Mouse (Mus musculus) cerebellum, adult 2 months (tissue): ENCODE data around the gene Mrpl23. TPM values are rescaled to one million over a fixed set of nuclear protein-coding genes. Genes with fewer than 3 reads are reported as not detected.

Experiments used
- DNase-seq, 2 experiments: peaks; one replicate each; pipeline ENCODE4 v3.0.0; 2021
- H3K27ac ChIP-seq: fragments of 200-500 bp; 2 replicates; pipeline ENCODE4 v1.5.1; 2012; ENCODE audit warnings: low read length, control low read depth, inconsistent platforms; ENCODE audit not compliant: insufficient read depth
- H3K27me3 ChIP-seq: fragments of 200-500 bp; 2 replicates; pipeline ENCODE4 v1.6.1; 2012; ENCODE audit warnings: inconsistent platforms, mild to moderate bottlenecking, low read length, moderate library complexity; ENCODE audit not compliant: control insufficient read depth, insufficient read depth
- H3K4me1 ChIP-seq: fragments of 200-500 bp; 2 replicates; pipeline ENCODE4 v1.6.1; 2011; ENCODE audit warnings: low read length; ENCODE audit not compliant: control insufficient read depth, insufficient read depth
- H3K4me3 ChIP-seq: fragments of 200-500 bp; replicated peaks from 2 replicates; pipeline ENCODE3; 2011; ENCODE audit warnings: mild to moderate bottlenecking, low read depth, low read length, control low read depth; ENCODE audit not compliant: insufficient read depth
- CTCF ChIP-seq: fragments of 200-500 bp; IDR thresholded peaks from 2 replicates; pipeline ENCODE4 v1.5.1; 2011; ENCODE audit warnings: low read depth, mild to moderate bottlenecking, control low read depth, low read length, moderate library complexity, borderline replicate concordance; ENCODE audit not compliant: insufficient read depth
- POLR2A ChIP-seq: fragments of 200-500 bp; IDR thresholded peaks from 2 replicates; pipeline ENCODE4 v1.6.1; 2011; ENCODE audit warnings: low read length, control low read depth, borderline replicate concordance; ENCODE audit not compliant: insufficient read depth
- WGBS: fragments of 180-500 bp; shearing (Covaris S2); methylation state at CpG from one replicate; pipeline ENCODE4 v1.1.7; 2018; 5-methylcytosine and 5-hydroxymethylcytosine counted together
- polyA plus RNA-seq: library from polyadenylated mRNA; depleted of rRNA; stranded (reverse); fragments of >200 nt; gene quantifications from 2 replicates; pipeline ENCODE4 v1.2.3, GENCODE M21; 2012

The Mrpl23 gene
- polyA plus RNA-seq, 1 experiment, result 87.2 TPM

DNA sequence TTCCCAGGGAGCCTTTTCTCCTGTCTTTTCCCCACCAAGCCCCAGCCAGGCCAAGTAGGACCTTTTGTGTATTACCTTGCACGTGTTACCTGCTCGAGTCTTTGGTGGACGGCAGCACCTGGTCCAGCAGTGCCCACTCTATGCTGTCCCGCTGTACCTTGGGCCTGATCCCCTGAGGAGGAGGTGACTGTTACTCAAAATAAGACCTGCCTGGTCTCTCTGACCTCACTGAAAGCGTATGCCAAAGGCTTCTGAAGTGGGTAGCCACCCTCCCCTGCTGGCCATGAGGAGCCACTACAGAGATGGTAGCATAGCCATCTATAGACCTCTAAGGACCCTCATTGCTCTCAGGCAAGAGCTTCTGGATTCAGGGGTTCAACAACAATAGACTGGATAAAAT is 35.7 kb upstream of the Mrpl23 start:
- Histone ChIP-seq H3K4me3 (no peak overlapping the region), H3K27me3 (no peaks in the 10 kb centered on the region), H3K4me1 (no peaks in the 10 kb centered on the region), H3K27ac (no peak overlapping the region)
- WGBS, result 90% methylated on average over 5 of the region's 5 CpGs
- no peak for DNase-seq
- no peak for TF ChIP-seq POLR2A
- peak; percentile 19; the same call in 1 of the 2 replicates for TF ChIP-seq CTCF

DNA sequence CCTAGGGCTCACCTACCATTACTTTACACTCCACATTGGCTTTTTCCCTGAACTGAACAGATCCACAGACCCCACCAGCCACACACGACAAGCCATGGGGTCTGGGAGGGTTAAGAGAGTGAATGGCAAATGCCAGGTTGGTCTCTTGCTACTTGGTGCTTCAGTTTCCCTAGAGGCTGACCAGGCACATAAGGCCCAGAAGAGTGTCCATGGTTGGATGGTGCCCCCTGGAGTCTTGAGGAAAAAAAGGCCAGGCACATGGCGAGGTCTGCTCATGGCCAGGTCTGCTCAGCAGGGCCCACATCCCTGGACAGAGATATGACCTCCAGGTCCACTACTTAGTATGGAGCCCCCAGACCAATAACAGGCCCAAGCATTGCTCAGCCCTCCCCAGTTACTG is 34.7 kb upstream of the Mrpl23 start:
- WGBS, result 84% methylated on average over 2 of the region's 2 CpGs
- no peak overlapping the region for H3K4me3 ChIP-seq
- H3K27ac ChIP-seq, result no peak overlapping the region
- TF ChIP-seq CTCF (peak; percentile 74), POLR2A (no peak)
- no peaks in the 10 kb centered on the region for H3K4me1 ChIP-seq
- no peaks in the 10 kb centered on the region for H3K27me3 ChIP-seq
- peak; percentile 53 to 59 for DNase-seq

- H3K27me3 ChIP-seq, result no peaks in the 10 kb centered on the region
- no peak for TF ChIP-seq CTCF
- no peak within 1 kb of the TSS for H3K4me3 ChIP-seq
- H3K4me1 ChIP-seq, result no peaks in the 10 kb centered on the region
- H3K27ac ChIP-seq, result no peak within 1 kb of the TSS
- no peak for DNase-seq
- WGBS, result 89% methylated on average over 2 of the region's 2 CpGs
Measured at GRCm38 (mm10) chr7:142498575-142498974, 33.9 kb upstream of the Mrpl23 start, which contains the start of gene Tnnt3. Gene Tnnt3 (plus strand): TSS chr7:142498836.

DNA sequence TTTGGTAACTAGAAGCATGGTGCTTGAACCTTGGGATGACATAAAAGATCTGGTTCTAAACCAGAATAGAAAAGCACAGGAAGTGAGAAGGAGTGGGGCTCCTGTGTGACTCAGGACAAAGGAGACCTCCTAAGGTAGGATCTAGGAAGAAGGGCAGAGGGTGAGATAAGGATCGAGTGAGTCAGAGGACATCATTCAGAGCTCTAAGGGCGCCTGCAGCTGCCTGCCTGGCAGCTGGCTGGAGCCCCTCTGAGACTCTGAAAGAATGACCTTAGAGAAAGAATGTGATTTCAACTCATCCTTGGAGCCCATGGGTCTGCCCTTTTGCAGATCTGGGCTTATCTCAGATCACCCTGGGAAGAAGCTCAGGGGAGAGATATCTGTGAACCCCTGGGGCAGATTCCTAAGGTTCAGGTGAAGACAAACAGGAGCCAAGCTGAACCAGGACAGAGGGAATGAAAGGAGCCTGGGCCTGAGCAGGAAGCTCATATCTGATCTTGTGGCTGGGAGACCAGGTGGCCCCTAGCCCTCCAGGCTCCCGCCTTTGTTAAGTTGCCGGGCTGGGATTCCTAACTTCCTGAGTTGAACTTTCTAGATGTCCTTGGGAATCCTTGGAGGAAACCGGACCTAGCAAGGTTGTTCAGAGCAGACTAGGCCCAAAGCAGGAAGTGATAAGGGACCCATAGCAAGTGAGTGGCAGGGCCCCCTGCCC is 33.3 kb upstream of the Mrpl23 start:
- TF ChIP-seq CTCF (no peak), POLR2A (no peak)
- DNase-seq, result no peak
- 89% methylated on average over 5 of the region's 5 CpGs for WGBS

DNA sequence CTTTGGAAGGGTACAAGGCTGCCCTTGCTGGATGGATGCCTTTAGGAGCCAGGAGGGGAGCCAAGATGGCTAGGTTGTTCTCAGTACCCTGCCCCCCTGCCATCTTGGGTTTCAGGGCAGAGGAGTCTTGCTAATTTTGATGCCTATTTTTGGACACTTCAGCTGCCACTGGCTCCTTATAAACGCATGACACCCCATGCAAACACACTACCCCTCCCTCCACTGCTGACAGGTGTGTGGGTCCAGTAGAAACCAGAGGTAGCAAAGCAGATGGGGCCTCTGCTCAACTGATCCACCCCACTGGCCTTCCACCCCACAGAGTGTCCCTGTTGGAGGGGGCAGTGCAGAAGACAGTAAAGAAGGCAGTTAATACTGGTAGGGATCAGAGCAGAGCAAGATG is 32.5 kb upstream of the Mrpl23 start:
- TF ChIP-seq POLR2A (no peak), CTCF (no peak)
- Histone ChIP-seq H3K27me3 (no peaks in the 10 kb centered on the region), H3K4me1 (no peaks in the 10 kb centered on the region), H3K4me3 (no peak overlapping the region), H3K27ac (no peak overlapping the region)
- WGBS, result 56% methylated on average over 1 of the region's 1 CpGs
- no peak for DNase-seq

More for the DNA sequence above, 33.3 kb upstream of the Mrpl23 start:
- Histone ChIP-seq H3K4me3 (no peak overlapping the region), H3K27ac (no peak overlapping the region), H3K4me1 (no peaks in the 10 kb centered on the region), H3K27me3 (no peaks in the 10 kb centered on the region)

DNA sequence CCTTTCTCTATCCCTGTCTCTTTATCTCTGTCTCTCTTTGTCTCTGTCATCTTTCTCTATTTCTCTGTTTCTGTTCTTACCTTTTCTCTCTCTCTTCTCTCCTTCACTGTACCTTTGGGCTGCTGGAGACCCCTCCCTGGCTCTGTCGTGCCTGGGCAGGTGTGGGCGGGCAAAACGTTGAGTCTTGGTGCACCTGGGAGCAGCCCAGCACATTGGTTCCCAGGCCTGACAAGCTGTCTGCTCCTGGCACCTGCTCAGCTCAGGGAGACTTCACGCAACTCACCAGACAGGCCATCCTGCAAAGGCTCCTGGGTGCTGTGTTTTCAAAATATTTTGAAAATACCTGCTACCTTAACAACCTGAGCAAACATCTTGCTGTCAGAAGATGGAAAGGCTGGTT is 29.3 kb upstream of the Mrpl23 start:
- 76% methylated on average over 4 of the region's 4 CpGs for WGBS
- H3K27ac ChIP-seq, result no peak overlapping the region
- no peaks in the 10 kb centered on the region for H3K4me1 ChIP-seq
- TF ChIP-seq POLR2A, result no peak
- TF ChIP-seq CTCF, result no peak
- no peak for DNase-seq
- H3K4me3 ChIP-seq, result no peak overlapping the region
- no peaks in the 10 kb centered on the region for H3K27me3 ChIP-seq

DNA sequence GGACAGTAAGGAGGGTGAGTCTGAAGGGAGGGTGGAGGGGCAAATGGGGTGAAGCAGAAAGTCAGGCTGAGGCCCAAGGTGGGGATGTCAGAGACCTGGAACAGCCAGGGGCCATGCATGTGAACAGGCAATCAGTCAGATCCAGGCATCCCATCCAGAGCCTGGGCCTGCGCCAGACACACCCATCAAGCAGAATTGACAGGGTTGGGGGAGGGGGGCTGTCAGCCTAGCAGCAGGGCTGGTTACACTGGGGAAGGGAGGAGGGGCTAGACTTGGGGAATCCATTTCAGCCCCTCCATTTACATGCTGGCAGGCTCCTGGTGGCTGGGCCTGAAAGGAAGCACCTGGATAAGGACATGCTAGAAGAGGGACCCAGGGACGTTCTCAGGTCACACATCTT is 26.5 kb upstream of the Mrpl23 start:
- no peaks in the 10 kb centered on the region for H3K27me3 ChIP-seq
- no peak overlapping the region for H3K27ac ChIP-seq
- H3K4me3 ChIP-seq, result no peak overlapping the region
- 65% methylated on average over 2 of the region's 2 CpGs for WGBS
- no peak for DNase-seq
- TF ChIP-seq CTCF (no peak), POLR2A (no peak)
- no peaks in the 10 kb centered on the region for H3K4me1 ChIP-seq

- Histone ChIP-seq H3K4me1 (no peaks in the 10 kb centered on the region), H3K4me3 (no peak overlapping the region), H3K27me3 (no peaks in the 10 kb centered on the region), H3K27ac (no peak overlapping the region)
- no peak for DNase-seq
- 55% methylated on average over 4 of the region's 4 CpGs for WGBS
- no peak for TF ChIP-seq POLR2A
- TF ChIP-seq CTCF, result no peak
Measured at GRCm38 (mm10) chr7:142506501-142506900, 26.0 kb upstream of the Mrpl23 start.
